Mouse (Mus musculus) CD8-positive naive resting alpha-beta T cell, adult 57 days (primary cell): ENCODE results near the gene Gm6890. TPM values are rescaled to one million over a fixed set of nuclear protein-coding genes. Genes with fewer than 3 reads are reported as not detected.

Experiments used
- total RNA-seq: library from RNA; stranded (reverse); gene quantifications from one replicate; pipeline ENCODE4 v1.2.4, GENCODE M21; 2023

Gm6890 gene
- total RNA-seq: not detected

GRCm38 (mm10) chrX:74740627-74741026 lies at the start of gene Gm6890:
Gm6890 (plus strand) TSS chrX:74740927.

Other genes starting within 250 kb of the Gm6890 start
- not detected for gene Olfr1326-ps1, start 166.0 kb upstream of the Gm6890 start, total RNA-seq
- gene Olfr1325, start 148.2 kb upstream of the Gm6890 start, total RNA-seq: not detected
- gene Gm5640, start 95.3 kb upstream of the Gm6890 start, total RNA-seq: not detected
- gene Gm5936, start 96.3 kb downstream of the Gm6890 start, total RNA-seq: not detected